Mouse (Mus musculus) lung, postnatal 0 days (tissue): ENCODE data around the gene Tdp2.

Source experiments
- CTCF ChIP-seq: IDR thresholded peaks from 2 replicates; pipeline ENCODE4 v1.5.1; 2016; ENCODE audit warnings: antibody characterized with exemption, mild to moderate bottlenecking
- EP300 ChIP-seq: IDR thresholded peaks from 2 replicates; pipeline ENCODE4 v1.6.1; 2016; ENCODE audit warnings: antibody characterized with exemption, mild to moderate bottlenecking, control low read depth

DNA sequence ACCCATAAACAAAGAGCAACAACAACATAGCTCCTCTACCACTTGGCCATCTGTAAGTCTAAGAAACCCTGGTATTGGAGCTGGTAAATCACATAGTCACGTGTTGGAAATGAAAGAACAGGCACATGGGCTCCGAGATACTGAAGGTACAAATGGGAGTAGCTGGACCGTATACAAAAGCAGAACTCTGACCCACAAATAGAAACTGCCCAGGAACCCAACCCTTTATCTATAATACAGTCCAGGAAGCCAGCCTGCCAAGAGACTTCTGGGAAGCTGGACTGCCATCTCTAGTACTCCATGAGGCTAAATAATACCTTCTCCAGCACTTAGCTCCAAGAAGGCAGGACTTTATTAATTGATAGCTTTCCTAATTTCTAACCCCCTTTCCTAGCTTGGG lies 21.1 kb downstream of the Tdp2 start:
- no peak for TF ChIP-seq CTCF
- TF ChIP-seq EP300 = no peak
